Mouse (Mus musculus) megakaryocyte, embryonic 14.5 days (primary cell): Measurements from ENCODE around the gene Pycr1. TPM values are rescaled to one million over a fixed set of nuclear protein-coding genes. Genes with fewer than 3 reads are reported as not detected.

Experiments
- H3K27me3 ChIP-seq: replicated peaks from 2 replicates; pipeline ENCODE3; 2012; ENCODE audit warnings: inconsistent platforms
- H3K36me3 ChIP-seq: replicated peaks from 2 replicates; pipeline ENCODE3; 2012; ENCODE audit warnings: low read length, inconsistent platforms, mixed read lengths
- H3K4me1 ChIP-seq: 2 replicates; pipeline ENCODE4 v1.6.1; 2012; ENCODE audit warnings: inconsistent platforms
- H3K4me3 ChIP-seq: replicated peaks from 2 replicates; pipeline ENCODE3; 2012; ENCODE audit warnings: moderate library complexity, mild to moderate bottlenecking, inconsistent platforms
- H3K9me3 ChIP-seq: 2 replicates; pipeline ENCODE4 v1.6.1; 2012; ENCODE audit warnings: inconsistent platforms
- FLI1 ChIP-seq: IDR thresholded peaks from 2 replicates; pipeline ENCODE4 v1.6.1; 2012; ENCODE audit warnings: low read length, inconsistent platforms, mixed read lengths
- GATA1 ChIP-seq: IDR thresholded peaks from 3 replicates; pipeline ENCODE4 v1.6.1; 2012; ENCODE audit warnings: mixed read lengths, low read length, inconsistent platforms, borderline replicate concordance
- polyA plus RNA-seq: library from polyadenylated mRNA; stranded (reverse); fragments of >175 nt; gene quantifications from 2 replicates; pipeline ENCODE4 v1.2.3, GENCODE M21; 2012; ENCODE audit warnings: low replicate concordance; ENCODE audit not compliant: insufficient read depth

Pycr1 gene
- polyA plus RNA-seq, 1 experiment, result 3.6 TPM

DNA sequence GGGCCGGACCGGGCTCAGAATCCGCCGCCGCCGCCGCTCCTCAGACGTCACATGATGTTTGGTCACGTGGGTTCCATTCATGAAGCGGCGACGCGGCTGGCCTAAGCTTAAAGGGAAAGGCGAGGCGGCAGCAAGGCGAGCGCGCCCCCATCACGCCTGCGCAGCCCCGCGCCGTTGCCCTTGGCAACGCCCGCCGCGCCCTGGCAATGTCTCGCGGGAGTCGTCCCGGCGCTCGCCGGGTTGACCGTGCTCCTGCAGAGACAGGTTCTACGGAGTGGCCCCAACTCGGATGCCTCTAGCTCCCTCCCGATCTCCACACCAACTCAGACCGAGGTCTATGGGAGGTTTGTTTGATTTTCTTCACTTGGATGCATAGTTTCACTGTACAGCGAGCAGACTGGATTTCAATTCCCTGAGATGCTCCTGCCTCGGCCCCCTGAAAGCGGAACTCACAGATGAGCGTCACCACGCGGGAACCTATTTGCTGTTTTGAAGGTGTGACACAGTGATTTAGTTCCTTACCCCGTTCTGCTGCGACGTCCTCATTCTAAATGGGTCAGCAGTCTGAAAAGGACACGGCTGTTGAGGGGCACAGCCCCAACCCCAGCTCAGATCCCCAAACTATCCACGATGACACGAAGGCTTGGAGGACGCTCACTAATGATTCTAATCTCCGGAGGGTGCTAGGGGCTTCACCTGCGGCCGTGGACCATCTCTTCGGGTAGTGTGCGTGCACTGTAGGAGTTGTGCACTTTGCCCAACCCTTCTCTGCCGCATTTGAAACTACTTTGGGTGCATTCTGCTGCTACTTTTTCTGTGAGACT is 9.8 kb downstream of the Pycr1 start, which contains the start of gene Mafg:
Gene Mafg (minus strand): TSS at position 81 of the 824 bp plus-strand sequence.
- Histone ChIP-seq H3K36me3 (peaks cover 23% of the 10 kb centered on the region), H3K9me3 (no peaks in the 10 kb centered on the region), H3K27me3 (no peaks in the 10 kb centered on the region), H3K4me3 (peak within 1 kb of the TSS; percentile 93), H3K4me1 (peaks cover 69% of the 10 kb centered on the region)
- TF ChIP-seq FLI1, result no peak
- no peak for TF ChIP-seq GATA1

DNA sequence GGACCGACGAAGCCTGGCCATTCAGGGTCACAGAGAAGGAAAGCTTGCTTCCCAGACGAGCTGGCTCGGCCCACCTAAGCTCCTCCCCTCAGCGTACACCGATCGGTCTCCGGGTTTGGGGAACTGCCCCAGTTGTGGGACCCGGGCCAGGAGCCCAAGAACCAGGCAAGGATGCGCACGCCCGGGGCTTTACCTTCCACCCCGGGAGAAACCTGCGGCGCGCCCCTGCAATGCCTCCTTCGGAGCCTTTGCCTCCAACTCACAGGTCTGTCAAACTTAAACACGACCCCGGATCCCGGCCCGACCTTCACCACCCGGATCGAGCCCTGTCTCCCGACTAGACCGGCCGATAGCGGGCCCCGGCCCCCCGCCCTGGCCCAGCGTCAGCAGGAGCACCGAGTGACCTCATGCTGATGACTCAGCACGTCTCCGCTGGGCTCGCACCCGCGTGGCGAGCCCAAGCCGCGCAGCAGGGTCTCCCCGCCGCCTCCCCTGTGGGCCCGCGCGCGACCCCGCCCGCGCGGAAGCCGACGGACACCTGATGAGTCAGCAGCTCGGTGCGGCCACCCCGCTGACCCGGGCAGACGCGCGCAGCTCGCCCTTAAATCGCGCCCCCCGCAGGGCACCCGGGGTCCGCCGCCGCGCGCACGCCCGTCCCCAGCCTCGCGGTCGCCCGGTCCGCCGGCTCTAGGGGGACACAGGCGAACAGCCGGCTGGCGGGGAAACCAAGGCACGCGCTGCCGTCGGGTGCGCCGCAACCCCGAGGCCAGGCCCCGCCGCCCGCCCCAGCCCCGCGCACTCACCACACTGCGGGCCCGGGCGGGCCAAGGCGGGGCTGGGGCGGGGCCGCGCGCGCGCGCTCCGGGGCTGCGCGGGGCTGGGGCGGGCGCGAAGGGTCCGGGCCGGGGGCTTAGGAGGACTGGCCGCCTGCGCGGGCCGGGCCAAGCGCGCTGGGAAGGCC is 10.7 kb downstream of the Pycr1 start:
- TF ChIP-seq FLI1 (no peak), GATA1 (no peak)
- Histone ChIP-seq H3K9me3 (no peaks in the 10 kb centered on the region), H3K36me3 (peaks cover 26% of the 10 kb centered on the region), H3K4me1 (peaks cover 76% of the 10 kb centered on the region), H3K27me3 (no peaks in the 10 kb centered on the region), H3K4me3 (peak overlapping the region; percentile 93)

DNA sequence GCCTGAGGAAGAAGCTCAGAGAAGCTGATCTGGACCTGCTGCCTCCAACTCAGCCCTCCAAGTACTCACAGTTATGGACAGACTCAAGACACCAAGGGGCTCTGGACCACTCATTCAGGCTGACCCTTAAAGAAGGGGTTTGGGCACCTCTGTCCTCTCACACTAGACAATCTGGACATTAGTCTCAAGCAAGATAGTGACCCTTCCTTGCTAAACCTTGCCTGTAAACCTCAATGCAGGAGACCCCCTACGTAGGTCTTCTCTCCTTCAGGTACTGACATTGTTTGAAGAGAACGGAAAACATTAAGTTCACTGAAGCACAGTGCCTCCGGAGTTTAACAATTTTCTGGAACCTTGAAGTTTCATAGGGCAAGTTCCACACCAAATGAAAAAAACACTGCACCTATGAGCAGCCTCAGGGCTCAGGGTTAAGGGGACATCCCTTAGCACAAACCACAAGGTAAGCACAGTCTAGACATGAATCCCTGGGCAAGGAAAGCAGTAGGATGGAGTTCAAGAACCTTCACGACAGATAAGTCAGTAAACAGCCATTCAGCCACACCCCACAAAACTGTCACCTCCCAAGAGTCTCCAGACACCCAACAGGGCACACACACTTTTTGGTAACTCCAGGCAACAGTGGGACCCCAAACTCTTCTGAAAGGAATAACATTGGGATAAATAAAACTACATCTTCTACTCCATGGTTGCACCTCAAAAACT is 11.7 kb downstream of the Pycr1 start:
- H3K9me3 ChIP-seq, result no peaks in the 10 kb centered on the region
- H3K36me3 ChIP-seq, result peaks cover 28% of the 10 kb centered on the region
- H3K27me3 ChIP-seq, result no peaks in the 10 kb centered on the region
- peaks cover 78% of the 10 kb centered on the region for H3K4me1 ChIP-seq
- peak overlapping the region; percentile 93 for H3K4me3 ChIP-seq
- no peak for TF ChIP-seq FLI1
- no peak for TF ChIP-seq GATA1

DNA sequence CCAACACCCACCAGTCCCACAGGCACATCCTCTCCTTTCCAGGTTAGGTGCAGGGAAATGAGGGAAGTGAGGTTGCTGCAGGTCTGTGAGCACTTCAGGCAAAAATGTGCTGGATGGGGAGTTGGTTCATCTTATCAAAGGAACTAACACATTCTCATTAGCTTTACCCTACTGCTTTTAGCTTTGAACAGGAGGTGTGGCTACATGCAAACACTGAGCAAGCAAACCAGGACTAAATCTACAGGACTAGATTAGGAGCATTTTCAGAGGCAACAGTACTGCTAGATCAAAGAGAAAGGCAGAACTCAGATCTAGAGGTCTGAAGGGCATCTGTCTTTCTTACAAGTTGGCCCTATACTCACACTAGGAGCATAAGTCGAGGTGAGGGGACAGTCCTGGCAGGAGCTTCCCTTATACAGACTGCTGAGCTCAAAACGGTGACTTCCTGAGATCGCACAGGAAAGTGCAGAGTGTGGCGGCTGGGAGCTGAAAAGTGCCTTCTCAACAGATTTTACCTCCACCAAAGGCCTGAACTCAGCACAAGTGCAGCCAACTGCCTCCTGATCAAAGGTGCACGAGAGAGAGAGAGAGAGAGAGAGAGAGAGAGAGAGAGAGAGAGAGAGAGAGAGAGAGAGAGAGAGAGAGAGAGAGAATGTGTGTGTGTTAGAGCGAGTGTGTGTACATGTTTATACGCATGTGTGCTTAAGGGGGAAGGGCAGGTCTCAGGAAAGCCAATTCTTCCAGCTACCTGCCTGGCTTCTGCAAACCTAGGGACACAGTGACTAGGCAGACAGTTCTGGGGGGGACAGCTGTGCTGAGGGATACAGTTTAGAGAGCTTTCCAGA is 12.5 kb downstream of the Pycr1 start:
- TF ChIP-seq FLI1, result no peak
- no peak for TF ChIP-seq GATA1
- Histone ChIP-seq H3K27me3 (no peaks in the 10 kb centered on the region), H3K4me3 (peak overlapping the region; percentile 93), H3K4me1 (peaks cover 78% of the 10 kb centered on the region), H3K36me3 (peaks cover 33% of the 10 kb centered on the region), H3K9me3 (no peaks in the 10 kb centered on the region)

DNA sequence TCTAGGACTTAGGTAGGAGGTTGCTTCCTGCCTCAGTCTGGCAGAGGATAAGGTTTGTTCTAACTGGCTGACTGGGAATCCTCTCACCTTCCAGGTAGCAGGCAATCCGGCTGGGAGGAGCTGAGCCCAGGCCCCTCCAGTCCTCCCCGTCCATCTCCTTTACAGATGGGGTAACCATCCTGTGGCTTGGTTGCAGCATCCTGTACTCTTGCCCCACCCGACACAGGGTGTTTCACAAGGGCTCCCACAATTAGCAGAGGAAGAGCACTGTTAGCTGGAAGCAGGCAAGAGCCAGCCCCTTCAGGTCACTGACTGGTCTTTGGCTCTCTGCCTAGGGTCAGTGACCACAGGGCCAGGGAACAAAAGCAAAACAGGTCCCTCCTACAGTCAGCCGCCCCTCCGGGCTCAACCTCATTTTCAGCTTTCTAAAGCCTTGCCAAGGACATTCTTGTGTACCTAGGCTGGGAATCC is 13.1 kb downstream of the Pycr1 start:
- Histone ChIP-seq H3K4me3 (peak overlapping the region; percentile 93), H3K27me3 (no peaks in the 10 kb centered on the region), H3K9me3 (no peaks in the 10 kb centered on the region), H3K4me1 (peaks cover 80% of the 10 kb centered on the region), H3K36me3 (peaks cover 34% of the 10 kb centered on the region)
- no peak for TF ChIP-seq FLI1
- TF ChIP-seq GATA1, result no peak

DNA sequence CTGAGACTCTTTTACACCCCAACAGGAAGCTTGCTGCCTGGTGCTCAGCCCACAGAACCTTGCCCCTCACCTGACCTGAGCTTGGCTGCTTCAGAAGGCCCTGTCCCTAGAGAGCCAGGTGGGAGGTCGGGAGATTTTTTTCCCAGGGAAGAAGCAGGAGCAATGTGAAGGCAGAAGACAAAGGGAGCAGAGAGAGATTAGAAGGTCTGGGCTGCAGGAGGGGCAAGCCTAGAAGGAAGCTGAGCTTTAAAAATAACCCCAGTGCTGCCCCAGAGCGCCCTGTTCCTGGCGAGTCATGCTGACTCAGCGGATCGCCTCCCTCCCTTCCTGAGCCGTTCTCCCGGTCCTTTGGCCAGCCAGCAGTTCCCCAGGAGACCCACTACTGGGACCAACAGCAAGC is 13.7 kb downstream of the Pycr1 start:
- Histone ChIP-seq H3K4me1 (peaks cover 81% of the 10 kb centered on the region), H3K4me3 (peak overlapping the region; percentile 93), H3K9me3 (no peaks in the 10 kb centered on the region), H3K27me3 (no peaks in the 10 kb centered on the region), H3K36me3 (peaks cover 38% of the 10 kb centered on the region)
- TF ChIP-seq GATA1 (no peak), FLI1 (no peak)

DNA sequence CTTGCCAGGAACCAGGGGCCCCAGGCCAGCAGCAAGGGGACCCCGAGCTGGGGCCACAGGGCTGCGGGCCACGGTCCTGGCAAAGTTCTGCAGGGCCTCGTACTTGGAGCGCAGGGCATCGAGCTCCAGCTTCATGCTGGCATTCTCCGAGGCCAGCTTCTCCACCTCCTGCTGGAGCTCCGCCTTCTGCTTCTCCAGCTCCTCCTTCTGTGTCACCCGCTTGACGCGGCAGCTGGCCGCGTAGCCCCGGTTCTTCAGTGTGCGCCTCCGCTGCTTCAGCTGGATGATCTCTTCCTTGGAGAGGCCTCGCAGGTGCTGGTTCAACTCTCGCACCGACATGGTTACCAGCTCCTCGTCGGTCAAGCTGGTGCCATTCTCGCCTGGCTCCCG is 14.2 kb downstream of the Pycr1 start:
- no peak for TF ChIP-seq GATA1
- TF ChIP-seq FLI1, result no peak
- Histone ChIP-seq H3K4me1 (peaks cover 76% of the 10 kb centered on the region), H3K27me3 (no peaks in the 10 kb centered on the region), H3K36me3 (peaks cover 38% of the 10 kb centered on the region), H3K4me3 (peak overlapping the region; percentile 93), H3K9me3 (no peaks in the 10 kb centered on the region)

DNA sequence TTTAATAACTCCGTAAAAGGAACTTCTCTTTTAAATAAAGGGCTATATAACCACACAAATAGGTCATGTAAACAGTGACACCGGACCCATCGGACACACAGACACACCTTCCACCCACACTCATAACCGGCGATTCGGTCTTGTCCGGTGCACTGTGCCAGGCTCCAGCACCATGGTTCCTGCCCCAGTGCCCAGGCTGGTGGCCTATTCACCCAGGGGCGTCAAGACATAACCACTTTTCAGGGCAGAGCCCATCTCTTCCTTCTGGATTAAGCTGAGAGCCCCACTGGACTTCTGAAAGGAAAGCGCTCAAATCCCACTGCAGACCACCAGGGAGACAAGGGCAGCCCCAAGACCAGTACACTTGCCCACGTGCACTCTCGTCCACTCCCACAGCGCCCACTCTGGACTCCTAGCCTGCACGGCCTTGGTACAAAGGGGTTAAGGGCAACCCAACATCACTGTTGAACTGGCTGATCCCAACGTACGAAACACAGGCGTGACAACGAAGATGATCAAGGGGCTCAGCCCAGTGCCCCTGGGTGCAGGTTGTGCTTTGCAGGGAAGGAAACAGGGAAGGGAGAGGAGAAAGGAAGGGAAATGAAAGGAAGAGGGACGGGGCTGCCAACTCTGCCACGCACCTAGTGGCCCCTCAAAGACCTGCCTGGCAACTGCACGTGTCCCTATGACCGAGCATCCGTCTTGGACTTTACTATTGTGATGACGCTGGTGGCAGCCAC is 14.8 kb downstream of the Pycr1 start:
- Histone ChIP-seq H3K9me3 (no peaks in the 10 kb centered on the region), H3K36me3 (peaks cover 41% of the 10 kb centered on the region), H3K4me3 (peak overlapping the region; percentile 93), H3K27me3 (no peaks in the 10 kb centered on the region), H3K4me1 (peaks cover 76% of the 10 kb centered on the region)
- TF ChIP-seq FLI1, result no peak
- no peak for TF ChIP-seq GATA1
